Comparison of ENCODE assay signal across 23 mouse cellular contexts in the genomic region with DNA sequence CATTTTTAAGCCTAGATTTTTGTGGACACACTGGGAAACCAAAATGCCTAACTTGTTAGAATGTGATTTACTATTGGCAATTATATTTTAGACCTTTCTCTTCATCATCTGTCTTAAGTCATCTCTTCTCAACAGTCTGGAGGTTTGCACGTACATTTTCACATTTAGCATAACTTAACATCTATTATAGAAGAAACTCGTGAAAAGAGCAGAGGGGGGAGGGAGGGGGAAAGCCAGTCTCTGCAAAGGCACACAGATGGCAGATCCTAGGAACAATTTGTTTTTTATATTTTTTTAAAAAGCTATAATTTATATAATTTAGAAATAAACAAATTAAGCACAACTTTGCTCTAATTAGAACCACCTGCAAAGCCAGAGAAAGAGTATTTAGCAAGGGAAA.
A peak's percentile ranks its signal among the peaks of the same experiment; 100 is the strongest.
DNase-seq lines count a peak whose midpoint lies in the region; ATAC-seq and TF ChIP-seq lines count a peak whose summit lies in the region.
"Had no signal": no experiment of that assay in that cellular context is flagged by ENCODE, and none has a peak within 500 bp of the region (broad histone marks: within the 10 kb centered on the region; RNA-seq: fewer than 3 reads in every experiment).

No protein-coding gene starts in this region.

- TF ChIP-seq CTCF in forebrain, postnatal 0 days (IDR thresholded peaks at IDR 0.05; ENCODE audit: low read depth): no peak
- TF ChIP-seq CTCF in layer of hippocampus, adult 2 months (conservative IDR thresholded peaks at IDR 0.05): no peak

- peak; percentile 57; the same call in 1 of the 2 replicates for ATAC-seq in forebrain, embryonic 16.5 days
- peak; percentile 65 for ATAC-seq in forebrain, postnatal 0 days
- ATAC-seq in forebrain, embryonic 14.5 days: no peak
- ATAC-seq: activated CD4-positive, CD25-positive, alpha-beta regulatory T cell, adult 4 months; CD4-positive, CD25-positive, alpha-beta regulatory T cell, adult 4 months; Patski had no signal

- no peaks in the 10 kb centered on the region for H3K4me1 ChIP-seq in forebrain, embryonic 16.5 days (replicated peaks; ENCODE audit: control insufficient read depth, insufficient read depth, low read length)
- H3K4me1 ChIP-seq in forebrain, embryonic 10.5 days: no peaks in the 10 kb centered on the region
- no peaks in the 10 kb centered on the region for H3K4me1 ChIP-seq in forebrain, postnatal 0 days (ENCODE audit: insufficient read depth)
- no peaks in the 10 kb centered on the region for H3K4me1 ChIP-seq in forebrain, embryonic 14.5 days (ENCODE audit: control insufficient read depth, insufficient read depth, low read length)

- H3K4me2 ChIP-seq in forebrain, embryonic 16.5 days (ENCODE audit: low read length): no peak overlapping the region
- H3K4me2 ChIP-seq in forebrain, postnatal 0 days (ENCODE audit: low read depth): no peak overlapping the region
- no peak overlapping the region for H3K4me2 ChIP-seq in forebrain, embryonic 14.5 days (ENCODE audit: low read length)

- no peaks in the 10 kb centered on the region for H3K9me3 ChIP-seq in forebrain, embryonic 16.5 days (ENCODE audit: control insufficient read depth, low read length)
- no peaks in the 10 kb centered on the region for H3K9me3 ChIP-seq in forebrain, embryonic 10.5 days
- H3K9me3 ChIP-seq in forebrain, postnatal 0 days (ENCODE audit: low read length): no peaks in the 10 kb centered on the region
- no peaks in the 10 kb centered on the region for H3K9me3 ChIP-seq in forebrain, embryonic 14.5 days (replicated peaks; ENCODE audit: control insufficient read depth, low read length)
- H3K9me3 ChIP-seq: G1E had no signal

- H3K27ac ChIP-seq in forebrain, embryonic 16.5 days (ENCODE audit: low read length): no peak overlapping the region
- no peak overlapping the region for H3K27ac ChIP-seq in forebrain, embryonic 10.5 days
- H3K27ac ChIP-seq in forebrain, postnatal 0 days (ENCODE audit: low read depth, low read length): no peak overlapping the region
- no peak overlapping the region for H3K27ac ChIP-seq in forebrain, embryonic 14.5 days (ENCODE audit: low read depth, low read length)
- H3K27ac ChIP-seq in layer of hippocampus, adult 2 months: peak overlapping the region; percentile 78

- H3K4me3 ChIP-seq in forebrain, embryonic 16.5 days (replicated peaks; ENCODE audit: low read length): no peak overlapping the region
- no peak overlapping the region for H3K4me3 ChIP-seq in forebrain, embryonic 10.5 days
- H3K4me3 ChIP-seq in forebrain, postnatal 0 days (ENCODE audit: low read depth, low read length): no peak overlapping the region
- H3K4me3 ChIP-seq in forebrain, embryonic 14.5 days (ENCODE audit: low read depth, low read length): no peak overlapping the region
- no peak overlapping the region for H3K4me3 ChIP-seq in layer of hippocampus, adult 2 months

- H3K36me3 ChIP-seq in forebrain, embryonic 16.5 days (ENCODE audit: control insufficient read depth, insufficient read depth): no peaks in the 10 kb centered on the region
- H3K36me3 ChIP-seq in forebrain, embryonic 10.5 days (replicated peaks): no peaks in the 10 kb centered on the region
- H3K36me3 ChIP-seq in forebrain, postnatal 0 days (ENCODE audit: insufficient read depth): no peaks in the 10 kb centered on the region
- H3K36me3 ChIP-seq in forebrain, embryonic 14.5 days (ENCODE audit: control insufficient read depth, insufficient read depth, low read length): no peaks in the 10 kb centered on the region
- H3K36me3 ChIP-seq: G1E had no signal

- WGBS in forebrain, embryonic 16.5 days: 46% methylated on average over 2 of the region's 2 CpGs
- 83% methylated on average over 2 of the region's 2 CpGs for WGBS in forebrain, embryonic 10.5 days
- 47% methylated on average over 2 of the region's 2 CpGs for WGBS in forebrain, postnatal 0 days
- 67% methylated on average over 2 of the region's 2 CpGs for WGBS in forebrain, embryonic 14.5 days

- DNase-seq in forebrain, embryonic 10.5 days (ENCODE audit: extremely low spot score, low spot score): no peak
- no peak for DNase-seq in forebrain, postnatal 0 days
- DNase-seq in forebrain, embryonic 14.5 days (ENCODE audit: low spot score): no peak
- no peak for DNase-seq in layer of hippocampus, adult 2 months (ENCODE audit: low spot score in 2 of 2)
- DNase-seq in layer of hippocampus, postnatal 25 days (ENCODE audit: extremely low spot score in 1 of 2, low spot score in 1 of 2): no peak
- DNase-seq in brain, adult 2 months (ENCODE audit: low read depth, low spot score): peak; percentile 4
- DNase-seq in frontal cortex, postnatal 10 days (ENCODE audit: low spot score in 2 of 2): no peak
- DNase-seq: adrenal gland, adult 2 months; adrenal gland, adult 8-10 months; adrenal gland, postnatal 10 days; adrenal gland, postnatal 14 days; adrenal gland, postnatal 25 days; adrenal gland, postnatal 36 days; B cell, adult 2 months; cerebellum, adult 11 months; cerebellum, adult 11-12 months; cerebellum, adult 18-20 months had no signal

- no peaks in the 10 kb centered on the region for H3K27me3 ChIP-seq in forebrain, embryonic 16.5 days (replicated peaks; ENCODE audit: control insufficient read depth, insufficient read depth, low read length)
- no peaks in the 10 kb centered on the region for H3K27me3 ChIP-seq in forebrain, embryonic 10.5 days (ENCODE audit: poor library complexity, severe bottlenecking)
- H3K27me3 ChIP-seq in forebrain, postnatal 0 days (ENCODE audit: insufficient read depth, low read length): no peaks in the 10 kb centered on the region
- H3K27me3 ChIP-seq in forebrain, embryonic 14.5 days (replicated peaks; ENCODE audit: control insufficient read depth, insufficient read depth, low read length): no peaks in the 10 kb centered on the region
- H3K27me3 ChIP-seq: CH12.LX had no signal

- H3K9ac ChIP-seq in forebrain, embryonic 16.5 days (replicated peaks; ENCODE audit: low read depth, low read length): no peak overlapping the region
- no peak overlapping the region for H3K9ac ChIP-seq in forebrain, postnatal 0 days
- no peak overlapping the region for H3K9ac ChIP-seq in forebrain, embryonic 14.5 days (ENCODE audit: low read length)
